Mouse (Mus musculus): ENCODE measurements around the gene Tmem132c. TPM values are rescaled to one million over a fixed set of nuclear protein-coding genes. Genes with fewer than 3 reads are reported as not detected.
"Not testable (repeated sequence)": the region's sequence is repeated elsewhere in the genome, so short reads cannot be mapped to it uniquely, and the experiment has no call there.

Tmem132c gene
- polyA plus RNA-seq, 1 experiment from 2014 or later, result 0.26 TPM

GRCm38 (mm10) chr5:127341158-127341557 is 99.5 kb downstream of the Tmem132c start:
- DNase-seq (ENCODE audit: low spot score), result peak; percentile 4

GRCm38 (mm10) chr5:127344721-127345120 is 103.1 kb downstream of the Tmem132c start:
- no peak for DNase-seq (ENCODE audit: low spot score)

DNA sequence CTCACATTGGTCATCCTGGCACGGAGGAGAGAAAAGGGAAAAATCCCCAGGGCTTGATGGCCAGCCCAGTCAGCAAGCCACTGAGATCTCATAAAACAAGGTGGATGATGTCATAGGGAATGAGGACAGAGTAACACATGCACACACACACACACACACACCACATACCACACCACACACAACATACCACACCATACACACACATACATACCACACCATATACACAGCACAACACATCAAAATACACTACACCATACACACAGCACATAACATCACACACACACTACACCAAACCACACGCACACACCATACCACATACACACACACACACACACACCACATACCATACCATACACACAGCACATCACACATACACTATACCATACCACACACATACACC is 104.8 kb downstream of the Tmem132c start:
- DNase-seq (ENCODE audit: low spot score), result no peak

- DNase-seq (ENCODE audit: low spot score), result no peak
Observed at GRCm38 (mm10) chr5:127347053-127347748, 105.6 kb downstream of the Tmem132c start.

GRCm38 (mm10) chr5:127349221-127350065 is 107.8 kb downstream of the Tmem132c start:
- no peak for DNase-seq (ENCODE audit: low spot score)

- DNase-seq (ENCODE audit: low spot score), result no peak
Observed at GRCm38 (mm10) chr5:127353002-127353401, 111.4 kb downstream of the Tmem132c start.

- no peak for DNase-seq (ENCODE audit: low spot score)
Observed at GRCm38 (mm10) chr5:127355836-127356235, 114.2 kb downstream of the Tmem132c start.

GRCm38 (mm10) chr5:127357878-127358277 is 116.3 kb downstream of the Tmem132c start:
- not testable (repeated sequence) for DNase-seq (ENCODE audit: low spot score)

DNA sequence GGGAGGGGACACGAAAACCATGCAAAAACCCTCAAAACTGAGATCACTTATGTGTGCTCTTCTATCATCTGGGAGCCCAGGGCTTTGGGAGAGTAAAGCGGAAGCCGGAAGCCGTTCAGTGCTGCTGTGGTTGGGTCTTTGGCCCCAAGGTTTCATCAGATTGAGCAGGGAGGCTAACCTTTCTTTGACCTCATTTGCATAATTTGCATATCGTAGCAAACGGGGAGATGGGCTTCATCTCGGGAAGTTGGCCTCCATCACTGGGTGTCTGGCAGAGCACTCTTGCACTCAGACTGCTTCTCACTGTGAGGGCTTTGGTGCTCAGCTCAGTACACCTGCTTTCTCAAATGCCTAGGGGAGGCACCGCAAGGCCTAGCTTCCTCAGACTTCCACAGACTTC is 119.5 kb downstream of the Tmem132c start:
- no peak for DNase-seq (ENCODE audit: low spot score)

DNA sequence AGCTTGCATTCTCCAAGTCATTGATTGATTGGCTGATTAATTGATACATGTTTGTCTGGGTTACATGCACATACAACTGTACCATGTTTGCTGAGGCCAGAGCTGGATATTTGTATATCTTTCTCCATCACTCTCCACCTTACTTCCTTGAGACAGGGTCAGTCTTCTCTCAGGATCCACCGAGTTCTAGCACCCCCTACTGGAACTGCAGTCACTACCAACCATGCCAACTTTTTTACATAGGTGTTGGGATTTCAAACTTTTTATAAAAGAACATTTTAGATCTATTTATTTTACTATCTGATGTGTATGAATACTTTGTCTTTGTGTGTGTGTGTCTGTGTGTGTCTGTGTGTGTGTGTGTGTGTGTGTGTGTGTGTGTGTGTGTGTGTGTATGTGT is 123.5 kb downstream of the Tmem132c start:
- no peak for DNase-seq (ENCODE audit: low spot score)

GRCm38 (mm10) chr5:127368191-127368590 is 126.6 kb downstream of the Tmem132c start:
- no peak for DNase-seq (ENCODE audit: low spot score)

GRCm38 (mm10) chr5:127369812-127370211 is 128.2 kb downstream of the Tmem132c start:
- no peak for DNase-seq (ENCODE audit: low spot score)

GRCm38 (mm10) chr5:127370503-127370902 is 128.9 kb downstream of the Tmem132c start:
- no peak for DNase-seq (ENCODE audit: low spot score)

DNA sequence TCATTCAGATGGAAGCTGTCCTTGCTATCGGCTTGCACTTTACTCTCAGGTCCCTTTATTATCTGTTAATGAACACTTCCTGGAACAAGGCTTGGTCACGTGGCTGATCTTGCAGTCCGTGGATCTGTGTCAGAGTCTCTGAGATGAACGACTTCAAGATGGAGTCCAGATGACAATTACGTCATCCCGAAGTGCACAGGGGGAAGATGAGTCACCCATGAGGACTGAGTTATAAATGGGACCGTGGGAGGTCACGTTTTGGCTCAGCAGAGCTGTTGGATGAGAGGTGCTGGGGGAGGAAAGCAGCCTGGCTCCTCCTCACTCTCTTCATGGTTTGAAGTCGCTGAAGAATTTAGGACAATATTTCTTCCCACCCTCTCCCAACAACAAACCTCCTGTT is 132.6 kb downstream of the Tmem132c start:
- no peak for DNase-seq (ENCODE audit: low spot score)

GRCm38 (mm10) chr5:127375654-127376053 is 134.0 kb downstream of the Tmem132c start:
- no peak for DNase-seq (ENCODE audit: low spot score)

DNA sequence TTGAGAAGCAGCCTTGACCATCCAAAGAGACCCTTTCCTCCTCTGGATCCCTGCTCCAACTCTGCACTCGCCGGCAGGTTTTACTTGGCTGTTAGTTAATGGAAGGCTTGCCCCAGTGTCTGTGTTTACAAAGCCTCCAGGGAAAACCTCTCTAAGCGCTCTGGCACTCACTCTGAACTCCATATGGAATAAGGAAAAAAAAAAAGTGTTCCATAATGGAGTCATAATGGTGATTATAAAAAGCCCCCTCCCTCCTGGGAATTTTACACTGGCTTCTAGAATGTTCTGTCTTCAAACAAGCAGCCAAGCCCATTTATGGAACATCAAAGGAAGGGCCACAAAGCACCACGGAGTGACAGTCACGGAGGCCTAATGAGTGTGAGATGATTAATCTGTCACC is 136.9 kb downstream of the Tmem132c start:
- no peak for DNase-seq (ENCODE audit: low spot score)

DNA sequence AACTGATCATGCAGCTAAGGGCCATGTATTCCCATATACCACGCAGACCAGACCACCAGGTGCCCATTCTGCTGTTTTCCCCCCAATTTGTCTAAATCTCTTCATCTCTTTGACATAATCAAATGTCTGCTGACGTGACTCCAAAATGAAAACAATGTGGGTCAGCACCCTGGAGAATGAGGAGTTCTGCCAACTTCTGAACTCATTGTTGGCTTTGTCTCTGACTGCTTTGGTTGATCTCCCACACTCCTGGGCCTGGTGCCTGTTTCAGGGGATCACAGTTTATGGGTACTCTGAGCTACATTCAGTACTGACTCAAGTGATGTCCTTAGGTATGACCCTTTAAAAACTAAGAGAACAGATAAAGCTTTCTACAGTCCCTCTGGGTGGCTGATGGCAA is 137.7 kb downstream of the Tmem132c start:
- no peak for DNase-seq (ENCODE audit: low spot score)

DNA sequence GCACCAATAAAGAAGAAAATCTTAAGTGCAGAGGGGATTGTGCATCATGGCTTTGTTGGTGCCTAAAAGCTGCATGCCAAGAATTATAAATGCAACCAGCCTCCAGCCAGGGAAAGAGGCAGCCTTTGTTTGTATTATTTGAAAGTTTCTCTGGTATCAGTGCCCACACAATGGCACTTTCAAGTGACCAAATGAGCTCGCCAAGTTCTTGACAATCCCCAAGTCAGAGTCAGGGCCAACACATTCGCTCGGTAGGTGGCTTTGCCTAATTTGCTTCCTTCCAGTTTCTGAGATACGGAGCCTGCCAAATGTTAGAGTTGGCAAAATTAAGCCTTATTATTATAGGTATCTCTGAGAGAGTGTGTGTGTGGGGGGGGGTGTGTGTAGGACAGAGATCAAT is 139.6 kb downstream of the Tmem132c start:
- DNase-seq (ENCODE audit: low spot score), result no peak

DNA sequence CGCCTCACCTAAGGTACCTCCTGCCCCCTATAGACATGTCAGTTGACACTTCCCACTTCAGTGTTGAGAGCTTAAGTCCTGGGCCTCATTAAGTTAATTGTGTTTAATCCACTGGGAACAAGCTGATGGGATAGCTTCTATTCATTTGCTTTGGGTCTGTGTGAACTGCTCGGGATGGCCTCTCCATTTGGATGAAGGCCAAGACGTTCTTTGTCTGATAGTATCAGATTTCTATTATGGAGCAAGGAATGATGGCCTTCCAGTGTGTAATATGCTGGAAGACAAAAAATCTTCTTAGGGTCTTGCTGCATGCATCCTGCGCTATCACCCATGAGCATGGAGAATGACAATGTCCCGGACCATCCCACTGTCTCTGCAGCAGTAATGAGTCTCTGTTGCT is 141.0 kb downstream of the Tmem132c start:
- DNase-seq (ENCODE audit: low spot score), result no peak

DNA sequence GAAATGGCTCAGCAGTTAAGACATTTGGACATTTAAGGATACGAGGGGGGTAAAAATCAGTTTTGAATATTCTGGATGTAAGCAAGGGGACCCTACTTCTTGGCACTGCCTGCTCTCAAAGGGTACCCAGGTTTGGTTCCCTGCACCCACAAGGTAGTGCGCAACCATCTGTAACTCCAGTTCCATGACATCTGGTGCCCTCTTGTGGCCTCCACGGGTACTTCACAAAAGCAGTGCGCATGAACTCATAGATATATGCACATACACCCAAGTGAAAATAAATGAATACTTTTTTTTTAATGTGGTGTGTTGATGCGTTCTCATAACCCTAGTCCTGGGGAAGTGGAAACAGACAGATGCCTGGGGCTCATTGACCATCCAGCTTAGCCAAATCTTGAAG is 149.6 kb downstream of the Tmem132c start:
- no peak for DNase-seq (ENCODE audit: low spot score)

DNA sequence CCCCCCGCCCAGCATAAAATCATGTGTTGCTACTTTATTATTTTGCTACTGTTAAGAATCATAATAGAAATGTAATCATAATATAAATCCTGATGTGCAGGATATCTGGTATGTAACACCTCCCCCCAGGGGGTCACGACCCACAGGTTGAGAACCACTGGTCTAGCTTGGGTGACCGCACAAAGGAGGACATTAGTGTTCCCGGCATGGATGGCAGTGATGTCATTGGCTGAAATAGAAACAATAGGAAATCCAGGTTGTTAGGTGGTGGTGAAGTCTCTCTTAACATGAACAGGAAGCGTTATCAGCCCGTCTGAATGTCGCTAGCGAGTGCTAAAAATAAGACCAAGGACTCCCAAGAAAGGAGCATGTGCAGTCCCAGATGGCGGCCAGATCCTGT is 155.3 kb downstream of the Tmem132c start:
- DNase-seq (ENCODE audit: low spot score), result no peak

- DNase-seq (ENCODE audit: low spot score), result no peak
Observed at GRCm38 (mm10) chr5:127398010-127398409, 156.4 kb downstream of the Tmem132c start.
